Comparison of ENCODE assay signal across 17 mouse cellular contexts in genomic region chr5:81364198-81364643, GRCm38 (mm10).
DNase-seq lines count a peak whose midpoint lies in the region; ATAC-seq lines count a peak whose summit lies in the region.
"Had no signal": no experiment of that assay in that cellular context is flagged by ENCODE, and none has a peak within 500 bp of the region (broad histone marks: within the 10 kb centered on the region; RNA-seq: fewer than 3 reads in every experiment).

No protein-coding gene starts in this region.

- no peaks in the 10 kb centered on the region for H3K27me3 ChIP-seq in heart, embryonic 10.5 days (ENCODE audit: insufficient read depth, poor library complexity, severe bottlenecking)
- H3K27me3 ChIP-seq in lung, embryonic 16.5 days (ENCODE audit: control insufficient read depth, insufficient read depth, low read depth, low read length), result no peaks in the 10 kb centered on the region
- H3K27me3 ChIP-seq: heart, embryonic 13.5 days; Patski had no signal

- 84% methylated on average over 8 of the region's 8 CpGs for WGBS in heart, embryonic 10.5 days
- WGBS in lung, embryonic 16.5 days, result 52% methylated on average over 8 of the region's 8 CpGs

- DNase-seq in heart, adult 9 months (ENCODE audit: low spot score in 2 of 2), result peak; percentile 2 to 9
- DNase-seq in heart, embryonic 10.5 days (ENCODE audit: low spot score), result no peak
- peak; percentile 99 for DNase-seq in 3T3-L1 (ENCODE audit: low read depth, low spot score)
- peak; percentile 3 for DNase-seq in adrenal gland, postnatal 10 days
- DNase-seq in spleen, postnatal 10 days (ENCODE audit: low spot score in 2 of 2), result no peak
- DNase-seq: cerebellum, adult 18-20 months; embryo, embryonic 11 days; gastrocnemius, adult 2 months; kidney, adult 8-10 months; thymus, postnatal 14 days had no signal

- H3K9ac ChIP-seq in lung, embryonic 16.5 days (ENCODE audit: low read length), result no peak overlapping the region
- H3K9ac ChIP-seq: heart, embryonic 13.5 days; hindbrain, embryonic 14.5 days had no signal

- peak; percentile 81 for ATAC-seq in lung, embryonic 16.5 days (ENCODE audit: low read depth)
- no peak for ATAC-seq in frontal cortex, adult (ENCODE audit: low TSS enrichment)
- ATAC-seq: midbrain, embryonic 16.5 days; Patski had no signal

- H3K4me2 ChIP-seq in lung, embryonic 16.5 days (ENCODE audit: low read depth, low read length), result no peak overlapping the region
- H3K4me2 ChIP-seq: heart, embryonic 13.5 days; hindbrain, embryonic 14.5 days had no signal

- H3K4me3 ChIP-seq in heart, embryonic 10.5 days, result no peak overlapping the region
- no peak overlapping the region for H3K4me3 ChIP-seq in lung, embryonic 16.5 days (ENCODE audit: low read length)
- H3K4me3 ChIP-seq: erythroblast, embryonic 14.5 days; gastrocnemius, adult 2 months; heart, embryonic 13.5 days had no signal

- H3K36me3 ChIP-seq in heart, embryonic 10.5 days, result no peaks in the 10 kb centered on the region
- no peaks in the 10 kb centered on the region for H3K36me3 ChIP-seq in lung, embryonic 16.5 days (ENCODE audit: control insufficient read depth, insufficient read depth, low read length)
- H3K36me3 ChIP-seq: heart, embryonic 13.5 days had no signal

- H3K4me1 ChIP-seq in heart, embryonic 10.5 days, result no peaks in the 10 kb centered on the region
- H3K4me1 ChIP-seq in lung, embryonic 16.5 days (replicated peaks; ENCODE audit: control insufficient read depth, insufficient read depth, low read length), result no peaks in the 10 kb centered on the region
- H3K4me1 ChIP-seq: heart, embryonic 13.5 days had no signal

- no peak overlapping the region for H3K27ac ChIP-seq in heart, embryonic 10.5 days
- H3K27ac ChIP-seq in lung, embryonic 16.5 days (ENCODE audit: low read length), result no peak overlapping the region
- H3K27ac ChIP-seq: gastrocnemius, adult 2 months; heart, embryonic 13.5 days; hindbrain, embryonic 14.5 days had no signal

- no peaks in the 10 kb centered on the region for H3K9me3 ChIP-seq in heart, embryonic 10.5 days
- no peaks in the 10 kb centered on the region for H3K9me3 ChIP-seq in lung, embryonic 16.5 days (ENCODE audit: control insufficient read depth, low read length)
- H3K9me3 ChIP-seq: heart, embryonic 13.5 days had no signal

Comparison
In these comparisons a context has a peak if more than half of its experiments do, and no peak if none do; other contexts are left out.
1. DNase-seq: peak in heart, adult 9 months (2 of 2), 3T3-L1 (single experiment) and adrenal gland, postnatal 10 days (single experiment); none in heart, embryonic 10.5 days (single experiment) and spleen, postnatal 10 days (0 of 2).